Mouse (Mus musculus): ENCODE data around the gene Pkd1l1.

Gene Pkd1l1

GRCm38 (mm10) chr11:8817376-8817775 is 155.7 kb downstream of the Pkd1l1 start:
- no peak for DNase-seq

DNA sequence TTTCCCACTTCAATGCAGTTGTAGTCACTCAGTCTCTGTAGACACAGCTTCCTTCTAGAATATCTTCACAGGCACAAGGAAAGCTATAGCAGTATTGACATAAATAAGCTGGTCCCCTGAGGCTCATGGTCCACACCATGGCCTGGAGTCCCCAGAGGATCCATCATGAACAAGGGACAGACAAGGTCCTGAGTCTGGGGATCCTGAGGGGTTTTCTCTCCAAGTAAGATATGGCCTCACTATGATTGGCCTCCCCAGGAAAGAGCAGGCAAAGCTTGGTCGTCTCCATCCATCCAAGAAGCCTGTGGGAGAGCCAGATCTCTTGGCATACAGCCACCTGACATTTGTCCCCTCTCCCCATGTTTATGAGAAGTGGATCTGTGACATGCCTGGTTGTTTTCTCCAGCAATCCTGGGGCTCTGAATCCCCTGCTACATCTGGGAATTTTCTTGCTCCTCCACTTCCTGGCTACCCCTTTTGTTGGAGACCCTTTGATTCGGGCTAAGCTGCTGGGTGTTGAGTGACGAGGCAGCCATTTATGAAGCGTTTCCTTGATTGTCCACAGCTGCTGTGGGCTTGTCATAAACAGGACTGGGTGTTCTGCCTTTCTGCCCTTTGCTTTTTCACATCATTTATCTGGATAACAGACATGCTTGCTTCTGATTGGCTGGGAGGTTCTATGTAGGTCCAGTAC is 158.8 kb downstream of the Pkd1l1 start:
- no peak for DNase-seq

- no peak for DNase-seq
These were observed 161.5 kb downstream of the Pkd1l1 start for GRCm38 (mm10) chr11:8811506-8812100.

GRCm38 (mm10) chr11:8809644-8810043 is 163.4 kb downstream of the Pkd1l1 start:
- DNase-seq, result no peak

DNA sequence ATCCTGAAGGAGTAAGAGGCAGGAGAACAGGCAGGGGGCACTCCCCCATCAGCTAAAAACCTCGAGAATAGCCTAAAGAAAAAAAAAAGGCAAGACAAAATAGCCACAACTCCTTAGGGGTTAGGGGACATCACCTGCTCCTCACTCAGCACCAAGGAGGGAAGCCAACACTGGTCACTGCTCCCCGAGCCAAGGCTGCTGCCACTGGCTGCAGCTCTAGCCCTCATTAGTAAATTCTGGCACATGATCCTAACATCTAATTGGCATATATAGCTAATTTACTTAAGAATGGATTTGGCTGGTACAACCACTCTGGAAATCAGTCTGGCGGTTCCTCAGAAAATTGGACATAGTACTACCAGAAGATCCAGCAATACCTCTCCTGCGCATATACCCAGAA is 166.1 kb downstream of the Pkd1l1 start:
- no peak for DNase-seq

DNA sequence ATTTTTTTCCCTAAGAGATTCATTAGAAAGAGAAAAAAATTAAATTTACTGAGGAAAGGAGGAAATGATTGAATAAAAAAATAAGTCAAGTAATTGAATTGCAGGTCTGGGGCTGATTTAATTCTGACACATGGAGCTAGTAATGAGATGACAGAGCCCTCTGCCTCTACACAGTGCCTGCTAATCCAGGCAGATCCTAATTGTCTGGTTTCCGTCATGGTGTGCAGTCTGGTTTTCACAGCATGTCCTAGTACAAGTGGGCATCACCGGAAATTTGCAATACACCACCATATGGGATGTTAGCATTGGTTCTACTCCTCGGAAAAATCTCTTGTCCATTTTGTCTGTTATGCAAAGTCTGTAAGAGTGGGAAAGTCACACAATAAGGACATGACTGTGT is 168.9 kb downstream of the Pkd1l1 start:
- DNase-seq, result no peak

DNA sequence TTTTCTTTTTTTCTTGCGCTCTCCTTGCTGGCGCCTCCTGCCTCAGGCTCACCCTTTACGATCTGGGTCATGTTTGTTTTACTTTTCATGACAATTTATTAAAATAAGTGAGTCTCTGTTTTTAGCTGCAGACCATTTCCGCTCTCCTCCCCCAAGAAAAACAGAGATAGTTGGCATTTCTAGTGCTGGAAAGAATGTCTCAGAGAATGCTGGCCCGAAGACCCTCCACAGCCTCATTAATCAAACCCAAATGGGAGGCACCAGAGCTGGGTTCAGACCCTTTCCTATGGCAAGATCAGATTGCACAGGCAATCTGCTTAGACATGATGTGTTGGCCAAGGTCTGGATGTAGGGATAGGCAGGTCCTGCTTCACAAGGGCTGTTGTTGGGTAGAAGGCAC is 175.6 kb downstream of the Pkd1l1 start:
- no peak for DNase-seq

DNA sequence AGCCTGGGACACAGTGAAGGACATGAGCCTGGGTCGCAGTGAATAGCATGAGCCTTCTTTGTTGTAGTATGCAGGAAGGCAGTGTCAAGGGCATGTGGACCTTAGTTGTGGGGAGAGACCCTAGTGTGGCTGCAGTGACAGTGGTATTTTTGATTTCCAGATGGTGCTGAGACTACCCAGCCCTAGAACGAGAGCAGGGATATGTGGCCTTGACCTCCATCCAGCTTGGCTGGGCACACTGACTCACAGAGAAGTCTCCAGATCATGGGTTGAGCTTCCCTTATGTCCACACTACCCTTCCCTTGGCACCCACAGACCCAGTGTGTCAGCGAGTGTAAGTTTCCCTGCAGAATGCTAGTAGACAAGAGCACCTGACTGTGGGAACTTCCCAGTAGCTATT is 178.0 kb downstream of the Pkd1l1 start:
- no peak for DNase-seq

GRCm38 (mm10) chr11:8792146-8792545 is 180.9 kb downstream of the Pkd1l1 start:
- DNase-seq, result no peak

GRCm38 (mm10) chr11:8789186-8789585 is 183.9 kb downstream of the Pkd1l1 start:
- DNase-seq, result no peak

DNA sequence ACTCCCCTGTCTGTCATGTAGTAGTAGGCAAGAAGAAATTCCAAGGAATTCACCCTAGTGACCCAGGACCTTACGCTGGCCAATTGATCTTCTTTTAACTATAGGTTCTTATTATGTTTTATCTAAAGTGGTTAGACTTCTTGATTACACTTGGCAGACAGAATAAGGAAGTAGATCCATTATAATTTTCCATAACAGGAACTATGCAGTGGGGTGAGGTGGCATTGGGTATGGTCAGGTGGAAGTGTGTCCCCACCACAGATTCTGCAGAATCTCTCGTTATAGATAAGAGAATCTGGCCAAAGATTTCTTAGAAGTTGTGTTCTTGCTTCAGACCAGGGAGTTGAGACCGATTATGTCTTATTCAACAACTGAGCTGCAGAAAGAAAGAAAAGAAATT is 185.5 kb downstream of the Pkd1l1 start:
- no peak for DNase-seq

DNA sequence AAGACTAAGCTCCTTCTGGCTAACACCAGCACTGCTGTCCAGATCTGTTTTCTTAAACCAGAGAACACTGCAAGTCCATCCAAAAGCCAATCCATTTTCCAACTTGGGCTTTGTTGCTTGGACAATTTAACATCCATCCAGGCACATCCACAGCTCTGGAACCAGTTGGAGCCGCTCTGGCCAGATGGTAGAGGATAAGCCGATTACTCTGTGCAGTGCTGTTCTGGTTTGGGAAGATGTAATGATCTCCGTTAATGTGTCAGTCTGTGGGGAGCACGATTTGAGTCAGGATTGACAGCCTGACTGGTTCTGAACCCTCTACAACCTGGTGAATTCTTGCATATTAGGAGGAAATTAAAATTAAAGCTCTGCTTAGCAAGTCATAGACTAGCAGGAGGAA is 188.7 kb downstream of the Pkd1l1 start:
- DNase-seq, result no peak

- DNase-seq, result no peak
These were observed 191.0 kb downstream of the Pkd1l1 start for GRCm38 (mm10) chr11:8782141-8782465.

DNA sequence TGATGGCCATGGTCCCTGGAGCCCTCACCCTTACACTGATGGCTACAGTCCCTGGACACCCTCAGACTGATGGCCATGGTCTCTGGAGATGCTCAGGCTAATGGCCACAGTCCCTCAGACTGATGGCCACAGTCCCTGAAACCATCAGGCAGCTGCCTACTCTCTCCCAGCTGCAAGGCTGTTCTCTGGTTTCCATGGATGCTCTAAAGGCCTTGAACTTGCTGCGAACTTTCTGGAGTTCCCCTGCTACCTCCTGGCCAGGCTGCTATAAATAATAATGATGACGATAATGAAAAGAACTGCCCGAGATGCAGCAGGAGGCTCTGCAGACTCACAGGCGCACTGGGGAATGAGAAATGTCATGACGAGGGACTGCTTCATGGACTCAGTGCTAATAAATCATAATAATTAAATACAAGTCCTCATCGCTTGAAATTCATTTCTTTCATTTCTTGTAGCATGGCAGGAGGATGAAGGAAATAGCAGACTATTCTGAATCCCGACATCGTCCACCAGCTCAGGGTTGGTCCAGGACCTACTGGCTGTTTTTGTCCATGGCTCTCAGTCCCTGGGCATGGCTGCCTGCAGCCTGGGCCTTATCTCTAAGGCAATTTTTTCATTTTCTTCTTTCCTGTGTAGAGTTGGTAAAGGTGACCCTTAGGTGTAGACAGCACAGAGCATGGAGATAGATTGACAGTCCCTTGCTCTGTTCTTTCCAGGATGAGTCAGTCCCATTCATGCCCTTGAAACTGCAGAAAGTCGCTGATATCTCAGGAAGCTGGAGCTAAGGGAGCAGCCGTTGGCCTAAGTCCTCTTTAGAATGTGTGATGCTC is 191.5 kb downstream of the Pkd1l1 start:
- no peak for DNase-seq

DNA sequence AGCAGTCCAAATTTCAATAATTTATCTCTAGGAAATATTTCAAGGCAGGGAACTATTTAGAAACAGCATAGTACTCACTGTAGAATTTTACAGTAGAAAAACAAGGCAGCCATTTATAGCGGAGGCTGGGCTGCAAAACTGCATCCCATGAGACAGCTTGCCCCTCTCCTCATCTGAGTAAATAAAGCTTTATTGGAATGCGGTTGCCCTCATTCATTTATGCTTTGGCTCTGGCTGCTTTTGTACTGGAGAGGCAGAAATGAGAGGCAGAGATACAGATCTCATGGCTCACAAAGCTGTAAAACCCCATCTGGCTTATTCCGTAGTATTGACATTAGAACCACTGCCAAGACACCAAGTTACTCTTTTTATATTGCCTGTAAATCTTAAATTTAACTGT is 193.6 kb downstream of the Pkd1l1 start:
- DNase-seq, result no peak
